Mouse (Mus musculus) urinary bladder, postnatal 10 days (tissue): ENCODE results near the gene Slc25a23.

Experiments used
- DNase-seq: peaks from one replicate; pipeline ENCODE4 v3.0.0; 2022; ENCODE audit warnings: low spot score

Gene Slc25a23

GRCm38 (mm10) chr17:57059486-57059977 lies at the start of gene Slc25a23:
Gene Slc25a23, minus strand, starts transcription at chr17:57059863.
- DNase-seq = no peak

DNA sequence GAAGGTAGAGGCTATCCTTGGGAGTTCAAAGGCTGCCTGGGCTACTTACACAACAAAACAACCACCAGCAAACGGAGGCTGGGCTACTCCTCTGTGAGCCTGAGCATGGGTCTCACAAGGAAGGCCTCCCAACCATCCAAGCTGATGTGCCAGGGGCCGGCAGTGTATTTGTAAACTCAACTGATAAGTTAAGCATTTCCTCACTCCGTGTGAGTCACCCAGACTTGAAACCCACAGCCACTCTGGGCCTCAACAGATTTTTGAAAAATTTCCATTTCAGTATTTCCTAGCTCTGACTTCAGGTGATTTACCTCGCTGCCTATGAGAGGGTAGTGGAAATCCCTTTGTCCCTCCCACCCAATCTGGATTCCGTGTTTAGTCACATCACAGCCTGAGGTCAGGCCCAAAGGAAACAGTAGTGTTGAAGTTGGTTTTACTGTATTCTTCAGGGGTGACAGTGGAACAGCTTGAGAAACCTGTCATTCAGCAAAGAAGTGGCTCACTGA lies 49.1 kb upstream of the Slc25a23 start:
- DNase-seq = no peak

- DNase-seq = no peak
Measured at GRCm38 (mm10) chr17:57108040-57108665, 48.5 kb upstream of the Slc25a23 start.

DNA sequence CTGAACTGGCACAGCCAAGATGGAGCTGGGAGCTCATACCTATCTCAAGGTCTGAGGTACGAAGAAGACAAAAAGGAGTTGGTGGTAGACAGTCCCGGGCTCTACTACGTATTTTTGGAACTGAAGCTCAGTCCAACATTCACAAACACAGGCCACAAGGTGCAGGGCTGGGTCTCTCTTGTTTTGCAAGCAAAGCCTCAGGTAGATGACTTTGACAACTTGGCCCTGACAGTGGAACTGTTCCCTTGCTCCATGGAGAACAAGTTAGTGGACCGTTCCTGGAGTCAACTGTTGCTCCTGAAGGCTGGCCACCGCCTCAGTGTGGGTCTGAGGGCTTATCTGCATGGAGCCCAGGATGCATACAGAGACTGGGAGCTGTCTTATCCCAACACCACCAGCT lies 47.4 kb upstream of the Slc25a23 start:
- no peak for DNase-seq

DNA sequence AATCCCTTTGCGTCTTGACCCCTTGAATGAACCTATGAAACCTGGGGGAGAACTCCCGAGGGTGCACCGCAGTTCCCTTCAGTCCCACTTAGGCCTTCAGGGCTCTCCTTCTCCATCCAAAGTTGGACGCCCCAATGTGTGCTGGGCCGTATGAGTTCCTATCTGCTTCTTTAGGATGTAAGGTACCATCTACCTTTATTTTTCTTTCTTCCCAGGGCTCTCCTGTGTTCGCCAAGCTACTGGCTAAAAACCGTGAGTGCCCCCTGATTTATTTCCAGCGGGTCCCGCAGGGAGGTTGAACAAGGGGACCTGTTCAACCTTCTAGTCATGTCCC lies 46.3 kb upstream of the Slc25a23 start:
- no peak for DNase-seq

- no peak for DNase-seq
Measured at GRCm38 (mm10) chr17:57105181-57106034, 45.7 kb upstream of the Slc25a23 start, which contains the start of gene Tnfsf9. Gene Tnfsf9, plus strand, starts transcription at chr17:57105325.

DNA sequence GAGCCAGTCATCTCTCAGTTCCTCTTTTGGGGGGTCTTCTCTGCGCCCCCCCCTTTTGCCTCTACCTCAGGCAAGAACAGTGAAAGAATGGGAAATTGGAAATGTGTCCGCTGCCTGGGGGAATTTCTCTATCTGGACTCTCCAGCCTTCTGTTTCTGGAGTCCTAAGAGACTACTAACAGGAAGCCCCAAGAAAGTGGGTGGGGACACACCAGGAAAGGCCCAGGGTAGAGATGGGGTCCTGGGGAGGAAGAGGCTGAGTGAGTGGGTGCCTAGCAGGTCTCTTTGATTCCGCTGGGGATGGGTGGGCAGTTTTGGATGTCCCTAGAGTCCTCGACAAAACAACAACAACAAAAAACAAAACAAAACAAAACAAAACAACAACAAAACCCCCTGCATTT lies 44.8 kb upstream of the Slc25a23 start:
- no peak for DNase-seq

- no peak for DNase-seq
Measured at GRCm38 (mm10) chr17:57102276-57102675, 42.6 kb upstream of the Slc25a23 start.

- no peak for DNase-seq
Measured at GRCm38 (mm10) chr17:57099629-57100325, 40.1 kb upstream of the Slc25a23 start.

DNA sequence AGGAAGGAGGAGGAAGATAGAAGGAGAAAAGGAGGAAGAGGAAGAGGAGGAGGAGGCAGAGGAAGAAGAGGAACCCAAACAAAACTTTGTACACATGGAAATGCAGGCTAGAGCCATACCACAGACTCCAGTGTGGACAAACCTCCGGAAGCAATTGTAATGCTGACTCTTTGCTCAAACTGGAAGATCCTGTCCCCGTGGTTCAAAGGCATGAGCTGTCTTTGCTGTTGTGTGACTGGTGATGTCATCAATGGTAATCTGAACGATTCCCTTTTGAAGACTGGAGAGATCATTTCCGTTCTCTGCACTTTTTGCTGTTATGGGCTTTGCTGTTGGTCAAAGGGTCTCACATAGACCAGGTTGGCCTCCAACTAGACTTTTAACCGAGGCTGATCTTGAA lies 38.7 kb upstream of the Slc25a23 start:
- no peak for DNase-seq

GRCm38 (mm10) chr17:57096623-57096920 lies 36.9 kb upstream of the Slc25a23 start:
- DNase-seq = peak; percentile 60

DNA sequence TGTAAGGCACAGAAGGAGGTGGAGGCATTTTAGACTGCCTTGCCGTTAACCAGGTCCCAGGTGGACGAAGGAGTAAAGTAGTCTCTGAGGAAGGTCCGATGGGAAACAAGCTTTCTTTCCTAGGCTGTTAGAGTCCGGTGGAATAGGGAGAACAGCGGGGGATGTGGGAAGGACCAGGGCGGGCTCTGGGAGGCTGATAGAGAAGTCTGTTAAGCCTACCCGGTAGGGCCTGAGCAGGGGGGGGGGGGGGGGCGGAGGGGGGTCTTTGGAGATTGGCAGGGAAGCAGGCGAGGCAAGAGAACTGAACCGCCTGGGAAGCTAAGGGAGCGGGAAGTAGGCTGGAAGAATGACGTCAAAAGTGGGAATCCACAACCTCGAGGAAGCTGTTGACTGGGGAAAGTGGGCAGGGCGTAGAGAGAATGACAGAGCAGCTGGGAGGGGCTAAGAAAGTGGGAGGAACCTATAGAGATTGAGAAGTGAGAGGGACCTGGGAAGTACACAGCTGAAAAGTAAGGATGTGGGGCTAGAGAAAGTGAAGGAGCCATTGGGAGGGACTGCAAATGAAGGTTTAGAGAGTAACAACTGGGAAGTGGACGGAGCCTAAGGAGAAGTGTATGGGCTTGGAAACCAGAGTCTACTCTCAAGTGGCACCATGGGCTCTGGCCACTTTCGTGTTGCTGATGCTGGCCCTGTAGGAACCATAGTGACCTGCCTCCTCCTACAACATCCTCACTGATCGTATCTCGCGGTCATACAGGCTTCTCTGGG lies 36.4 kb upstream of the Slc25a23 start:
- no peak for DNase-seq

DNA sequence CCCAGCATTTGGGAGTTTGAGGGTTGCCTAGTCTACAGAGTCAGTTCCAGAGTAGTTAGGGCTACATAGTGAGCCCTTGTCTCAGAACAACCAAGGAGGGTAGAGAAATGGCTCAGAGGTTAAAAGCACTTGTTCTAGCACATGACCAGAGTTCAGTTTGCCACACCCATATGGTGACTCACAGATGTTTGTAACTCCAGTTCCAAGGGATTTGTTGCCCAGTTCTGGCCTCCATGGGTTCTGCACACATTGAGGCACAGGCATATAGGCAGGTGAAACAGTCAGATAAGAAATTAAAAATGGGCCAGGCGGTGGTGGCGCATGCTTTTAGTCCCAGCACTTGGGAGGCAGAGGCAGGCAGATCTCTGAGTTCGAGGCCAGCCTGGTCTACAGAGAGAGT lies 34.6 kb upstream of the Slc25a23 start:
- no peak for DNase-seq

- no peak for DNase-seq
Measured at GRCm38 (mm10) chr17:57087049-57087832, 27.6 kb upstream of the Slc25a23 start, which contains the start of gene Tubb4a. Gene Tubb4a, minus strand, starts transcription at chr17:57087782.

GRCm38 (mm10) chr17:57085970-57086757 lies 26.5 kb upstream of the Slc25a23 start:
- DNase-seq = no peak

DNA sequence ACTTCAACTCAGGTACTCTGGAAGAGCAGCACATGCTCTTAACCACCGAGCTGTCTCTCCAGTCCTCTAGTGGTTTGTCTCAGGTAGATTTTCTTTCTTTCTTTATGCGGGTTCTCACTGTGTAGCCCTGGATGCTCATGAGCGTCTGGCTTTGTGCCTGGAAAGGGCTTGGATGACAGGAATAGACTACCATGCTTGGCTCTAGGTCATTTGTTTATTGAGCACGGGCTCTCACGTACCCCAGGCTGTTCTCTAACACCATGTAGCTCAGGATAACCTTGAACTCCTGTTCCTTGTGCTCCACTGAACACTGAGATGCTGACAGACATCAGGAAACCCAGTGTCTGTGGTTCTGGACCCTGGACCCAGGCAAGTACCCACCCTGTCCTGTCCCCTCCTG lies 22.8 kb upstream of the Slc25a23 start:
- DNase-seq = no peak

DNA sequence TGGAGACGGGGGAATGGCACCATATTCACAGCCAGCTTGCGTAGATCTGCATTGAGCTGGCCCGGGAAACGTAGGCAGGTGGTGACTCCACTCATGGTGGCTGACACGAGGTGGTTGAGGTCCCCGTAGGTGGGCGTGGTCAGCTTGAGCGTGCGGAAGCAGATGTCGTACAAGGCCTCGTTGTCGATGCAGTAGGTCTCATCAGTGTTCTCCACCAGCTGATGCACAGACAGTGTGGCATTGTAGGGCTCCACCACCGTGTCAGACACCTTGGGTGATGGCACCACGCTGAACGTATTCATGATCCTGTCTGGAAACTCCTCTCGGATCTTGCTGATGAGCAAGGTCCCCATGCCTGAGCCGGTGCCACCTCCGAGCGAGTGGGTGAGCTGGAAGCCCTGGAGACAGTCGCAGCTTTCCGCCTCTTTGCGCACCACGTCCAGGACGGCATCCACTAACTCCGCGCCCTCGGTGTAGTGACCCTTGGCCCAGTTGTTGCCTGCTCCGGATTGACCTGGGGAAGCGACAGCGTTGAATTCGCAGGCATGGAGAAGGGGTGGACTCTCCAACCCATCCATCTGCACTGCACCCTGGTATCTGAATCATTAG lies 21.7 kb upstream of the Slc25a23 start:
- no peak for DNase-seq

DNA sequence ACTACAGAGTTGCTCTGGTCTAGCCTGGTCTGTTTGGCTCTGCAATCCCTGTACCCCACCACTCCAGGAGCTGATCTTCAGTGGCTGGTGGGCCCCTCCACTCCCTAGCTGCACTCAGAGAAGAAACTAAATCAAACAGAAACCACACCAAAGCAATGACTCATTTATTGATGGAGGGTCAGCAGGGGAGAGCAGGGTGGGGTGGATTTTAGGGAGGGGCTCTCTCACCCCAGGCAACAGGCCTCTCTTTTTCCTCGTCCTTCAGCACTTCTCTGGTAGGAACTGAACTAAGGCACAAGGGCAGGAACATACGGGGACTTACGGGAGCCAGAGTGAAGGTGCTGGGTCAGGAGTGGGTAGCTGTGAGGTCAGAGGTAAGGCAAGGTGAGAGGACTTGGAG lies 20.3 kb upstream of the Slc25a23 start:
- no peak for DNase-seq

DNA sequence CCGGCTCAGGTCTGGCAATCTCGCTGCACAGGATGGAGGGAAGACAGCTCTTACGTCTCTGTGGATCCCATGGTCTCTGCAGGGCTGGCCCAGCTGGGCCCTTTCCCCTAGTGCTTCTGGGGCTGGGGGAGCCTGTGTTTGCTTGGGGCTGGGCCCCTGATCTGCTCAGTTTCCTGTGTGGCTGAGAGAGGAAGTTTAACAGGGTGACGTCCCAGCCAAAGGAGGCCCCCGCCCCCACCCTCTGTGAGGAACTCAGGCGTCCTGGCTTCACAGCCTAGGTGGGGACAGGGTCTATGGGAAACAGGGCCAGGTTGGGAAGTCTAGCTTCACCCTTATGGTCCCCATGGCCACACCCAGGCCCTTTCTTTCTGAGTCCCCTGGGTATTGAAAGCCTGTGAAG lies 18.7 kb upstream of the Slc25a23 start, which contains the start of gene Dennd1c:
Dennd1c (minus strand) TSS at position 179 of the 400 bp plus-strand sequence.
- DNase-seq = no peak

- DNase-seq = no peak
Measured at GRCm38 (mm10) chr17:57076916-57077315, 17.3 kb upstream of the Slc25a23 start.
